Mouse (Mus musculus): Measurements from ENCODE around the gene Gm17387. TPM values are rescaled to one million over a fixed set of nuclear protein-coding genes. Genes with fewer than 3 reads are reported as not detected.

The Gm17387 gene
- total RNA-seq, 2 experiments from 2014 or later = not detected

DNA sequence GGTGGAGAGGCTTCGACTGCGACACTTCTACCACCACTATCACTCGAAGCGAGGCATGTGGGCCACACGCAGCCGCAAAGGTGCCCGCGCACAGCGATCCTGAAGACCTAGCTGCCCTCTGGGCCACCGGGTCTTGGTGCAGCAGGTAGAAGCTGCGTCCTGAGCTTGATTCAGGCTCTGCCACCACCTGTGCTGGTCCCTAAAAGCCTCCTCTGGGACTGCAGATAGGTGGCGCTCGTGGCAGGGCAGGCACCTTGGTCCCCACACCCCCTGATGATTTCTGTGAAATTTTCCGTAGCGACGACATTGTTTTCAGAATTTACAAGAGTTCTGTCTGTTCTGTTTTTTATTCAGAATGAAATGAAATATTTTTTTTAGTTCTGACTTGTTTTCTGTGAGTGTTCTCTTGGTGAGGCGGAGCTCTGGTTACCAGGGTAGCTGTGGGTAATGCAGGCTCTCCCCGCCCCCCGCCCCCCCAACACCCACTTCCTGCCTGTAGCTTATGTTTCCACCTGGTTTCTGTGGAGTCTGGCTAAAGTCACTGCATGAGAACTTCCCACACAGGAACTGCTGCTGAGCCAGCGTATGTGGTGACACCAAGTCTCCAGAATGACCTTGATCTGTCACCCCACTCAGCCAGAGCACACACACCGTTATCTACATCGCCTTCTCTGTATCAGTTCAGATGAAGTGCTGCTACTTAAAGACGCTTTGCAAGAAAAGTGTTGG is 43.2 kb downstream of the Gm17387 start:
- DNase-seq (ENCODE audit: low spot score in 2 of 2) = no peak

DNA sequence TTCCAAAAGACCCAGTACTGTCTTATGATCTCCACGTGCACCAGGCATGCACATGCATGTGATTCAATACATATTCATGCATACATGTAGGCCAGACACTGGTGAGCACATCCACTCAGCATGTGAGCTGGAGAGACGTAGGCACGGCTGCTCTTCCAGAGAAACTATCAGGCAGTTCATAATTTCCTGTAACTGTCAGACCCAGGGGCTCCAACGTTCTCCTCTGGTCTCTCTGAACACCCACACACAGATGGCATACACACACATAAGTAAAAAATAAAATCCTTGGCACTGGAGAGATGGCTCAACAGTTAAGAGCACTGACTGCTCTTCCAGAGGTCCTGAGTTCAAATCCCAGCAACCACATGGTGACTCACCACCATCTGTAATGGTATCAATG is 44.9 kb downstream of the Gm17387 start:
- DNase-seq (ENCODE audit: low spot score in 2 of 2) = no peak

DNA sequence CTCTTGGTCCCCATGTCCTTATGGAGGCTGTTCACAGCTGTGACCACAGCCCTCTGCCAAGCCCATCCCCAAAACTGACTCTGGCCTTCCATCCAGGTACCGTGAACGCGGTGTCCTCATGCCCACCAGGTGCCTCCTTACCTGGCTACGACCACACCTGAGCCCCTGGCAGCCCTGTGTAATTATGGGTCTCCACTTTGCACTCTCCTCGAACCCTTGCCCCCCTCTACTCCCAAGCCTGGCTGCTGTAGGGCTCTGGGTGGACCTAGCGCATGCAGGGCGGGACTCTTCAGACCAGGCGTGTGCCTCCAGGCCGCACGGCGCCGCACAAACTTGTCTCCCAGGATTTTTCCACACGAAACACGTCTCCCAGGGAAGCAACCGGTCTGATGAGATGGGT is 48.9 kb downstream of the Gm17387 start, which contains the start of gene Pkp3:
TSS of gene Pkp3 (plus strand) at position 378 of the 400 bp plus-strand sequence.
- no peak for DNase-seq (ENCODE audit: low spot score in 2 of 2)

DNA sequence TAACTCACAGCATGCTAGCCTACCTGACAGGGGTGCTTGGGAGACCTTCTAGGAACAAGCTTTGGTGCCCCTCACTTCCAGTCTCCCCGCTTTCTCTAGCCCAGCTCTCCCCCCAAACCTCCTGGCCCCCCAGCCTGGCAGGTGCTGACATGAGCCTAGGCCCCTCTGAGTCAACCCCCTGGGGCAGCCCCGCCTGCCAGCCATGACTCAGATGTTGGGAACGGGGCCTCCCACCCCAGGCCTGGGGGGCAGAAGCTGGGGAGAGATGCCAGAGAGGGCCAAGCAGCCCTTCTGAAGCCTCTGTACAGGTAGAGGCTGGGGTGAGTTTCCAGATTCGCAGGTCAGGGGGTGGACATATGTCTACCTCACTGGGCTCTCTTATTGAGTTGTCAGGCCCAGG is 49.9 kb downstream of the Gm17387 start:
- no peak for DNase-seq (ENCODE audit: low spot score in 2 of 2)

Other genes with a start within 250 kb of the Gm17387 start
- under 1 TPM in 1 of 2 experiments, not detected in 1; 0.19 TPM for gene Syce1, start 241.3 kb upstream of the Gm17387 start, total RNA-seq (2021)
- gene Zfp941, start 207.0 kb upstream of the Gm17387 start, total RNA-seq (2021) = 1 to 10 TPM; 2.0 to 2.8 TPM
- gene Urah, start 194.1 kb upstream of the Gm17387 start, total RNA-seq (2021) = 1 to 10 TPM in 1 of 2 experiments, under 1 TPM in 1; 0.76 to 1.1 TPM
- not detected for gene Scgb1c1, start 183.6 kb upstream of the Gm17387 start, total RNA-seq (2021)
- under 1 TPM; 0.26 to 0.40 TPM for gene Odf3, start 181.3 kb upstream of the Gm17387 start, total RNA-seq (2021)
- under 1 TPM; 0.36 to 0.61 TPM for gene Gm45785, start 172.8 kb upstream of the Gm17387 start, total RNA-seq (2021)
- 10 to 100 TPM; 49.5 to 65.5 TPM for gene Ric8a, start 172.2 kb upstream of the Gm17387 start, total RNA-seq (2021)
- gene Bet1l, start 171.6 kb upstream of the Gm17387 start, total RNA-seq (2021) = 10 to 100 TPM; 37.8 to 42.8 TPM
- gene Psmd13, start 147.2 kb upstream of the Gm17387 start, total RNA-seq (2021) = 100 to 1,000 TPM; 100 to 116 TPM
- gene Sirt3, start 146.8 kb upstream of the Gm17387 start, total RNA-seq (2021) = 10 to 100 TPM; 28.6 to 45.7 TPM
- gene Cox8b, start 128.7 kb upstream of the Gm17387 start, total RNA-seq (2021) = 1,000 to 10,000 TPM; 1,018 to 1,993 TPM
- 1 to 10 TPM in 1 of 2 experiments, under 1 TPM in 1; 0.96 to 1.5 TPM for gene Nlrp6, start 108.2 kb upstream of the Gm17387 start, total RNA-seq (2021)
- 10 to 100 TPM; 30.4 to 32.3 TPM for gene Pgghg, start 87.7 kb upstream of the Gm17387 start, total RNA-seq (2021)
- gene Ifitm5, start 78.8 kb upstream of the Gm17387 start, total RNA-seq (2021) = 1 to 10 TPM; 1.4 to 1.7 TPM
- gene Gm45717, start 73.2 kb upstream of the Gm17387 start, total RNA-seq (2021) = 1 to 10 TPM in 1 of 2 experiments, not detected in 1; 1.2 TPM
- 100 to 1,000 TPM; 433 to 585 TPM for gene Ifitm2, start 73.1 kb upstream of the Gm17387 start, total RNA-seq (2021)
- 1 to 10 TPM; 6.9 to 9.8 TPM for gene Ifitm1, start 61.9 kb upstream of the Gm17387 start, total RNA-seq (2021)
- gene Ifitm3, start 18.4 kb upstream of the Gm17387 start, total RNA-seq (2021) = 100 to 1,000 TPM in 1 of 2 experiments, 10 to 100 TPM in 1; 94.2 to 155 TPM
- gene Ifitm6, start 11.2 kb upstream of the Gm17387 start, total RNA-seq (2021) = under 1 TPM; 0.64 to 0.66 TPM
- 1 to 10 TPM; 1.3 to 2.7 TPM for gene B4galnt4, start 32.0 kb downstream of the Gm17387 start, total RNA-seq (2021)
- gene Pkp3, start 49.1 kb downstream of the Gm17387 start, total RNA-seq (2021) = 1 to 10 TPM; 1.8 to 3.3 TPM
- gene Sigirr, start 71.4 kb downstream of the Gm17387 start, total RNA-seq (2021) = 1 to 10 TPM; 2.0 to 2.7 TPM
- gene Ano9, start 88.7 kb downstream of the Gm17387 start, total RNA-seq (2021) = under 1 TPM; 0.20 to 0.32 TPM
- 10 to 100 TPM; 39.2 to 40.4 TPM for gene Ptdss2, start 93.3 kb downstream of the Gm17387 start, total RNA-seq (2021)
- gene Rnh1, start 143.7 kb downstream of the Gm17387 start, total RNA-seq (2021) = 100 to 1,000 TPM; 218 to 327 TPM
- gene Hras, start 164.9 kb downstream of the Gm17387 start, total RNA-seq (2021) = 10 to 100 TPM; 87.8 to 99.7 TPM
- gene Lrrc56, start 165.0 kb downstream of the Gm17387 start, total RNA-seq (2021) = 1 to 10 TPM; 3.9 to 6.9 TPM
- under 1 TPM; 0.13 to 0.33 TPM for gene Lmntd2, start 184.9 kb downstream of the Gm17387 start, total RNA-seq (2021)
- gene Rassf7, start 186.7 kb downstream of the Gm17387 start, total RNA-seq (2021) = 1 to 10 TPM; 1.4 to 2.6 TPM
- gene Phrf1, start 199.7 kb downstream of the Gm17387 start, total RNA-seq (2021) = 10 to 100 TPM; 75.8 to 76.0 TPM
- gene Irf7, start 237.3 kb downstream of the Gm17387 start, total RNA-seq (2021) = 1 to 10 TPM; 7.9 to 8.4 TPM
- gene Cdhr5, start 247.7 kb downstream of the Gm17387 start, total RNA-seq (2021) = 1 to 10 TPM; 1.6 to 9.5 TPM